In the genomic region with DNA sequence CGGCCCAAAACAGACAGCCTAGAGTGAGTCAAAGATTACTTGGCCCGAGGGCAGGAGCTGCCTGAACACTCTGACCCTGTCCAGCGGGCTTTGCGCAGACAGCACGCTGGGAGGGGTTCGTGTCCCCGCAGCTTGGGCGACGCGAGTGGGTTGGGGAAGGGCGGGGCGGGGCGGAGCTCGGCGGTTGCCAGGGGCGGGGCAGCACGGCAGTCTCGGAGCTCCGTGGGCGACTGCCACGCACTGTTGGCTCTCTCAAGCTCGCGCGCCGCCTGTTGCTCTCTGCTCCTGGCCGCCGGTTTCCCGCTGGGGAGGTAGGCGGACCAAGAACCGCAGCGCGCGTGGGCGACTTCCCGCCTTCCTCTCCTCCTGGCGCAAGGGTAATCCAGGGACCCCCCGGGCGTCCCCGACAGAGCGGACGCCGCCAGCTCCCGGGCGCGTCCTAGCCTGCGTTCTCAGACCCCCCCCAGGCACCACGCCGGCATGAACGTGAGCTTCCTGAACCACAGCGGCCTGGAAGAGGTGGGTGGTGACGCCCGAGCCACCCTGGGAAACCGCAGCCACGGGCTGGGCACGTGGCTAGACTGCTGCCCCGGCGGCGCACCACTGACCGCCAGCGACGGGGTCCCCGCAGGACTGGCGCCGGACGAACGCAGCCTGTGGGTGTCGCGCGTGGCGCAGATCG, we compare ENCODE assay signal across 8 mouse cellular contexts. TPM values are rescaled to one million over a fixed set of nuclear protein-coding genes. Genes with fewer than 3 reads are reported as not detected.
DNase-seq lines count a peak whose midpoint lies in the region; ATAC-seq and TF ChIP-seq lines count a peak whose summit lies in the region.

A gene (plus strand): TSS at position 270 of the 682 bp plus-strand sequence.

- no peak for TF ChIP-seq CTCF in left cerebral cortex, adult 2 months (IDR thresholded peaks at IDR 0.05)

- WGBS in kidney, embryonic 14.5 days, result 1% methylated on average over 52 of the region's 71 CpGs

- no peak for DNase-seq in kidney, adult 8-10 months
- peak; percentile 93 for DNase-seq in brain, adult 2 months (ENCODE audit: low read depth, low spot score)
- peak; percentile 73 to 77 for DNase-seq in frontal cortex, postnatal 14 days (ENCODE audit: low spot score in 2 of 2)
- peak; percentile 88 to 90 for DNase-seq in left cerebral cortex, adult 2 months (ENCODE audit: extremely low spot score in 1 of 2, low spot score in 2 of 2)
- DNase-seq in neural tube, embryonic 10.5 days (ENCODE audit: extremely low spot score, low spot score), result peak; percentile 33
- DNase-seq in ovary, postnatal 10 days (ENCODE audit: low spot score), result no peak
- no peak for DNase-seq in kidney, postnatal 25 days

- H3K9me3 ChIP-seq in kidney, embryonic 14.5 days (ENCODE audit: control insufficient read depth, low read length), result no peaks in the 10 kb centered on the region

- H3K27me3 ChIP-seq in kidney, embryonic 14.5 days (ENCODE audit: control insufficient read depth, insufficient read depth, low read length), result peaks cover 72% of the 10 kb centered on the region

- 0 out of 2 replicates have a peak, but pooled peaks cover 12% of the 10 kb centered on the region for H3K4me1 ChIP-seq in kidney, embryonic 14.5 days (ENCODE audit: control insufficient read depth, insufficient read depth, low read length)

- H3K9ac ChIP-seq in kidney, embryonic 14.5 days (ENCODE audit: low read depth, low read length), result no peak within 1 kb of the TSS

- ATAC-seq in kidney, embryonic 14.5 days (ENCODE audit: low FRiP score, low TSS enrichment), result peak; percentile 43; the same call in 1 of the 2 replicates

- H3K4me3 ChIP-seq in kidney, embryonic 14.5 days (ENCODE audit: low read length), result peak within 1 kb of the TSS; percentile 43
- H3K4me3 ChIP-seq in left cerebral cortex, adult 2 months, result peak within 1 kb of the TSS; percentile 64

- H3K4me2 ChIP-seq in kidney, embryonic 14.5 days (replicated peaks; ENCODE audit: low read depth, low read length), result peak within 1 kb of the TSS; percentile 64

- intact Hi-C loops in left cerebral cortex, adult 2 months (cut with DNase I), result loop anchor here (1.0 kb wide), 2 partner anchors 13 to 17 kb away; no protein-coding TSS in a partner anchor

- no peaks in the 10 kb centered on the region for H3K36me3 ChIP-seq in kidney, embryonic 14.5 days (ENCODE audit: control insufficient read depth, insufficient read depth, low read length)

- no peak within 1 kb of the TSS for H3K27ac ChIP-seq in kidney, embryonic 14.5 days (ENCODE audit: low read depth, low read length)
- peak within 1 kb of the TSS; percentile 95 for H3K27ac ChIP-seq in left cerebral cortex, adult 2 months

RNA-seq across cellular contexts. Expression of the gene that starts here (rescaled TPM):
- not detected in 2 replicates for polyA plus RNA-seq in kidney, embryonic 14.5 days (2014; fragmentation: Nextera tagmentation; extraction: Ambion mirVana)
- 10 to 100 TPM; 92.5 to 92.7 TPM for total RNA-seq in left cerebral cortex, adult 2 months (2021)

Comparison
In these comparisons a context has a peak if more than half of its experiments do, and no peak if none do; other contexts are left out.
1. Peak in ATAC-seq, H3K4me3 ChIP-seq and H3K4me2 ChIP-seq in kidney, embryonic 14.5 days; RNA of the gene not detected or under 1 TPM.
2. DNase-seq: peak in brain, adult 2 months (single experiment), frontal cortex, postnatal 14 days (2 of 2), left cerebral cortex, adult 2 months (2 of 2) and neural tube, embryonic 10.5 days (single experiment); none in kidney, adult 8-10 months (0 of 2), ovary, postnatal 10 days (single experiment) and kidney, postnatal 25 days (0 of 2).